Mouse (Mus musculus) midbrain, embryonic 16.5 days (tissue): ENCODE results near the gene Cbr2. TPM values are rescaled to one million over a fixed set of nuclear protein-coding genes. Genes with fewer than 3 reads are reported as not detected.

Experiments
- ATAC-seq: fragments of 200-750 bp; cut with Nextera tagmentation; 2 replicates; pipeline ENCODE4 v1.8.0; 2017; ENCODE audit warnings: moderate TSS enrichment
- H3K27ac ChIP-seq: fragments of 300-500 bp; sonication (generic); 2 replicates; pipeline ENCODE4 v1.5.1; 2014; ENCODE audit warnings: mild to moderate bottlenecking, low read length, mixed read lengths
- H3K27me3 ChIP-seq: fragments of 300-500 bp; sonication (generic); 2 replicates; pipeline ENCODE4 v1.6.1; 2014; ENCODE audit warnings: low read depth, low read length, mixed read lengths; ENCODE audit not compliant: control insufficient read depth, insufficient read depth
- H3K36me3 ChIP-seq: fragments of 300-500 bp; sonication (generic); 2 replicates; pipeline ENCODE4 v1.6.1; 2014; ENCODE audit warnings: mild to moderate bottlenecking, low read length, moderate library complexity, mixed read lengths; ENCODE audit not compliant: control insufficient read depth, insufficient read depth
- H3K4me1 ChIP-seq: fragments of 300-500 bp; sonication (generic); 2 replicates; pipeline ENCODE4 v1.6.1; 2014; ENCODE audit warnings: mild to moderate bottlenecking, low read length, mixed read lengths; ENCODE audit not compliant: control insufficient read depth, insufficient read depth
- H3K4me2 ChIP-seq: fragments of 300-500 bp; sonication (generic); 2 replicates; pipeline ENCODE4 v1.6.1; 2014; ENCODE audit warnings: mild to moderate bottlenecking, low read length, mixed read lengths
- H3K4me3 ChIP-seq: fragments of 300-500 bp; sonication (generic); 2 replicates; pipeline ENCODE4 v1.5.1; 2014; ENCODE audit warnings: low read depth, mild to moderate bottlenecking, low read length, moderate library complexity, mixed read lengths
- H3K9ac ChIP-seq: fragments of 300-500 bp; sonication (generic); 2 replicates; pipeline ENCODE4 v1.6.1; 2014; ENCODE audit warnings: low read depth, low read length, mixed read lengths
- H3K9me3 ChIP-seq: fragments of 300-500 bp; sonication (generic); replicated peaks from 2 replicates; pipeline ENCODE4 v1.6.1; 2014; ENCODE audit warnings: mild to moderate bottlenecking, low read length, mixed read lengths; ENCODE audit not compliant: control insufficient read depth, poor library complexity, severe bottlenecking
- WGBS: fragments of 180-500 bp; shearing (Covaris S2); extraction: QIAGEN DNeasy Blood & Tissue Kit; methylation state at CpG from one replicate; pipeline ENCODE4 v1.1.7; 2014; 5-methylcytosine and 5-hydroxymethylcytosine counted together
- polyA plus RNA-seq: library from polyadenylated mRNA; unstranded; fragments of >200 nt; fragmentation: Nextera tagmentation; extraction: Ambion mirVana; gene quantifications from 2 replicates; pipeline ENCODE4 v1.2.1, GENCODE M21; 2015

Gene Cbr2
- polyA plus RNA-seq, 1 experiment from 2014 or later: 0.87 TPM

DNA sequence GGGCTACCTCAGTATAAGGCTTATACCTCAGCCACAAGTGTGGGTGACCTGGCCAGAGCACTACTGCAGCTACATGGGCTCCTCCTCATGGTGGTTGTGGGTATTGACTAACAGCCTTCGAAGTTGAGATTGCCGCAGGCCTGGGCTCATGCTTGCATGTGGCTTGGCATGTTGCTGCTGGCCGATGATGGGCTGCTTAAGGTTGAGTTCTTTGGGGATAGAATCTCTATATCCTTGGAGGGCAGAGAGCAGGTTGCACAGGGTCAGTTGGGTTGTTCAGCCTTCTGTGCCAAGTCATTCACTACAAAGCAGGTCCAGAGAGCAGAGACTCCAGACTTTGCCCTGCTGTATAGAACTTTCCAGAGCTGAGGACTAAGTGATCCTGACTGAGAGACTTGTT is 52.0 kb downstream of the Cbr2 start:
- peaks cover 21% of the 10 kb centered on the region for H3K36me3 ChIP-seq

More for the DNA sequence above, 52.0 kb downstream of the Cbr2 start:
- WGBS: 76% methylated on average over 3 of the region's 3 CpGs
- no peaks in the 10 kb centered on the region for H3K9me3 ChIP-seq
- H3K4me3 ChIP-seq: no peak overlapping the region
- H3K27me3 ChIP-seq: no peaks in the 10 kb centered on the region
- H3K4me2 ChIP-seq: no peak overlapping the region
- no peak overlapping the region for H3K27ac ChIP-seq
- no peak for ATAC-seq
- H3K9ac ChIP-seq: no peak overlapping the region
- peaks cover 4% of the 10 kb centered on the region; the same call in 1 of the 2 replicates for H3K4me1 ChIP-seq

Other genes starting within 250 kb of the Cbr2 start
- 118 and 130 TPM in 2 replicates for gene Mrpl12, start 247.5 kb downstream of the Cbr2 start, polyA plus RNA-seq
- gene Slc25a10, start 240.3 kb downstream of the Cbr2 start, polyA plus RNA-seq: 23.1 and 24.8 TPM in 2 replicates
- gene Gcgr, start 201.4 kb downstream of the Cbr2 start, polyA plus RNA-seq: 0.13 and 0.31 TPM in 2 replicates
- 232 and 233 TPM in 2 replicates for gene Mcrip1, start 182.4 kb downstream of the Cbr2 start, polyA plus RNA-seq
- not detected in 2 replicates for gene Ppp1r27, start 181.0 kb downstream of the Cbr2 start, polyA plus RNA-seq
- 233 and 257 TPM in 2 replicates for gene P4hb, start 158.9 kb downstream of the Cbr2 start, polyA plus RNA-seq
- 439 and 443 TPM in 2 replicates for gene Arhgdia, start 150.5 kb downstream of the Cbr2 start, polyA plus RNA-seq
- gene Alyref, start 133.7 kb downstream of the Cbr2 start, polyA plus RNA-seq: 194 and 223 TPM in 2 replicates
- gene Anapc11, start 133.7 kb downstream of the Cbr2 start, polyA plus RNA-seq: 189 and 196 TPM in 2 replicates
- gene Npb, start 123.6 kb downstream of the Cbr2 start, polyA plus RNA-seq: not detected in 2 replicates
- gene Pcyt2, start 114.2 kb downstream of the Cbr2 start, polyA plus RNA-seq: 218 and 239 TPM in 2 replicates
- gene Sirt7, start 106.9 kb downstream of the Cbr2 start, polyA plus RNA-seq: 39.3 and 46.2 TPM in 2 replicates
- gene Mafg, start 98.5 kb downstream of the Cbr2 start, polyA plus RNA-seq: 37.5 and 39.1 TPM in 2 replicates
- gene Pycr1, start 88.3 kb downstream of the Cbr2 start, polyA plus RNA-seq: 18.1 TPM in 2 replicates
- 1.1 TPM in 2 replicates for gene Myadml2, start 84.0 kb downstream of the Cbr2 start, polyA plus RNA-seq
- 1.1 and 1.9 TPM in 2 replicates for gene Notum, start 70.9 kb downstream of the Cbr2 start, polyA plus RNA-seq
- gene Aspscr1, start 59.1 kb downstream of the Cbr2 start, polyA plus RNA-seq: 144 and 145 TPM in 2 replicates
- 88.8 and 92.2 TPM in 2 replicates for gene Cenpx, start 18.4 kb downstream of the Cbr2 start, polyA plus RNA-seq
- 86.6 and 87.9 TPM in 2 replicates for gene Lrrc45, start 18.2 kb downstream of the Cbr2 start, polyA plus RNA-seq
- gene Rac3, start 10.6 kb downstream of the Cbr2 start, polyA plus RNA-seq: 624 and 719 TPM in 2 replicates
- 5.8 and 7.0 TPM in 2 replicates for gene Dcxr, start 4.8 kb downstream of the Cbr2 start, polyA plus RNA-seq
- gene Hmga1b, start 30.7 kb upstream of the Cbr2 start, polyA plus RNA-seq: 1.3 and 2.8 TPM in 2 replicates
- gene Rfng, start 52.1 kb upstream of the Cbr2 start, polyA plus RNA-seq: 133 and 145 TPM in 2 replicates
- 270 and 288 TPM in 2 replicates for gene Gps1, start 52.2 kb upstream of the Cbr2 start, polyA plus RNA-seq
- 38.1 and 42.2 TPM in 2 replicates for gene Dus1l, start 64.3 kb upstream of the Cbr2 start, polyA plus RNA-seq
- 102 and 108 TPM in 2 replicates for gene Fasn, start 92.4 kb upstream of the Cbr2 start, polyA plus RNA-seq
- 6.8 and 7.1 TPM in 2 replicates for gene Ccdc57, start 200.8 kb upstream of the Cbr2 start, polyA plus RNA-seq
- 9.0 and 10.0 TPM in 2 replicates for gene Slc16a3, start 216.4 kb upstream of the Cbr2 start, polyA plus RNA-seq